Mouse (Mus musculus) intestine, embryonic 16.5 days (tissue): ENCODE data around the gene Sox15. TPM values are rescaled to one million over a fixed set of nuclear protein-coding genes. Genes with fewer than 3 reads are reported as not detected.

Experiments
- ATAC-seq: fragments of 200-750 bp; cut with Nextera tagmentation; 2 replicates; pipeline ENCODE4 v1.8.0; 2017; ENCODE audit warnings: moderate TSS enrichment, moderate library complexity
- H3K27ac ChIP-seq: fragments of 300-500 bp; sonication (generic); 2 replicates; pipeline ENCODE4 v1.5.1; 2014; ENCODE audit warnings: mild to moderate bottlenecking, low read length
- H3K27me3 ChIP-seq: fragments of 300-500 bp; sonication (generic); replicated peaks from 2 replicates; pipeline ENCODE4 v1.6.1; 2014; ENCODE audit warnings: low read length, control low read depth, mixed read lengths; ENCODE audit not compliant: control insufficient read depth, insufficient read depth
- H3K36me3 ChIP-seq: fragments of 300-500 bp; sonication (generic); 2 replicates; pipeline ENCODE4 v1.6.1; 2014; ENCODE audit warnings: low read length, control low read depth; ENCODE audit not compliant: control insufficient read depth, insufficient read depth
- H3K4me1 ChIP-seq: fragments of 300-500 bp; sonication (generic); 2 replicates; pipeline ENCODE4 v1.6.1; 2014; ENCODE audit warnings: low read length, control low read depth, mixed read lengths; ENCODE audit not compliant: control insufficient read depth, insufficient read depth
- H3K4me2 ChIP-seq: fragments of 300-500 bp; sonication (generic); 2 replicates; pipeline ENCODE4 v1.6.1; 2014; ENCODE audit warnings: low read depth, low read length, control low read depth
- H3K4me3 ChIP-seq: fragments of 300-500 bp; sonication (generic); 2 replicates; pipeline ENCODE4 v1.5.1; 2014; ENCODE audit warnings: mild to moderate bottlenecking, low read length
- H3K9ac ChIP-seq: fragments of 300-500 bp; sonication (generic); 2 replicates; pipeline ENCODE4 v1.6.1; 2014; ENCODE audit warnings: low read depth, low read length
- H3K9me3 ChIP-seq: fragments of 300-500 bp; sonication (generic); 2 replicates; pipeline ENCODE4 v1.6.1; 2016; ENCODE audit warnings: low read length, control low read depth; ENCODE audit not compliant: control insufficient read depth
- whole genome bisulfite sequencing: fragments of 180-500 bp; shearing (Covaris S2); extraction: QIAGEN DNeasy Blood & Tissue Kit; methylation state at CpG from one replicate; pipeline ENCODE4 v1.1.7; 2014; 5-methylcytosine and 5-hydroxymethylcytosine counted together
- polyA plus RNA-seq: library from polyadenylated mRNA; unstranded; fragments of >200 nt; fragmentation: Nextera tagmentation; extraction: Ambion mirVana; gene quantifications from 2 replicates; pipeline ENCODE4 v1.2.1, GENCODE M21; 2015

The Sox15 gene
- polyA plus RNA-seq, 1 experiment from 2014 or later, result not detected

- H3K27ac ChIP-seq, result peak overlapping the region; percentile 92; the same call in 1 of the 2 replicates
- WGBS, result 20% methylated on average over 12 of the region's 12 CpGs
- peak overlapping the region; percentile 90 for H3K4me2 ChIP-seq
- H3K9me3 ChIP-seq, result no peaks in the 10 kb centered on the region
- H3K27me3 ChIP-seq, result no peaks in the 10 kb centered on the region
- peak; percentile 45; the same call in 1 of the 2 replicates for ATAC-seq
- no peak overlapping the region for H3K4me3 ChIP-seq
- peak overlapping the region; percentile 4; the same call in 1 of the 2 replicates for H3K9ac ChIP-seq
- peaks cover 41% of the 10 kb centered on the region for H3K4me1 ChIP-seq
- H3K36me3 ChIP-seq, result peaks cover 4% of the 10 kb centered on the region; the same call in 1 of the 2 replicates
Measured at GRCm38 (mm10) chr11:69682840-69683533, 27.9 kb downstream of the Sox15 start.

- no peak overlapping the region for H3K4me2 ChIP-seq
- WGBS, result 75% methylated on average over 7 of the region's 7 CpGs
Measured at GRCm38 (mm10) chr11:69683576-69683975, 28.5 kb downstream of the Sox15 start.

GRCm38 (mm10) chr11:69684128-69684745 is 29.1 kb downstream of the Sox15 start:
- Histone ChIP-seq H3K9ac (peak overlapping the region; percentile 41; the same call in 1 of the 2 replicates), H3K4me1 (peaks cover 41% of the 10 kb centered on the region), H3K27ac (peak overlapping the region; percentile 70), H3K9me3 (no peaks in the 10 kb centered on the region), H3K4me2 (no peak overlapping the region), H3K27me3 (no peaks in the 10 kb centered on the region), H3K36me3 (no peaks in the 10 kb centered on the region), H3K4me3 (no peak overlapping the region)
- WGBS, result 79% methylated on average over 12 of the region's 12 CpGs
- peak; percentile 37 for ATAC-seq

More at GRCm38 (mm10) chr11:69683576-69683975, 28.5 kb downstream of the Sox15 start:
- Histone ChIP-seq H3K9me3 (no peaks in the 10 kb centered on the region), H3K27me3 (no peaks in the 10 kb centered on the region), H3K36me3 (no peaks in the 10 kb centered on the region), H3K27ac (peak overlapping the region; percentile 70), H3K9ac (peak overlapping the region; percentile 41; the same call in 1 of the 2 replicates), H3K4me3 (no peak overlapping the region), H3K4me1 (peaks cover 41% of the 10 kb centered on the region)
- no peak for ATAC-seq

GRCm38 (mm10) chr11:69684936-69685335 is 29.8 kb downstream of the Sox15 start:
- ATAC-seq, result no peak
- H3K4me2 ChIP-seq, result no peak overlapping the region
- peak overlapping the region; percentile 48 for H3K9ac ChIP-seq
- WGBS, result 89% methylated on average over 6 of the region's 6 CpGs
- H3K27ac ChIP-seq, result no peak overlapping the region
- H3K36me3 ChIP-seq, result no peaks in the 10 kb centered on the region
- peaks cover 41% of the 10 kb centered on the region for H3K4me1 ChIP-seq
- H3K27me3 ChIP-seq, result no peaks in the 10 kb centered on the region
- no peaks in the 10 kb centered on the region for H3K9me3 ChIP-seq
- H3K4me3 ChIP-seq, result no peak overlapping the region

- Histone ChIP-seq H3K27me3 (no peaks in the 10 kb centered on the region), H3K9me3 (no peaks in the 10 kb centered on the region), H3K4me2 (0 out of 2 replicates have a peak within 1 kb of the TSS, but pooled peaks have one; percentile 10), H3K4me3 (no peak within 1 kb of the TSS), H3K9ac (peak within 1 kb of the TSS; percentile 55), H3K36me3 (no peaks in the 10 kb centered on the region), H3K4me1 (peaks cover 36% of the 10 kb centered on the region), H3K27ac (peak within 1 kb of the TSS; percentile 43)
- no peak for ATAC-seq
- 62% methylated on average over 10 of the region's 10 CpGs for WGBS
Measured at GRCm38 (mm10) chr11:69685526-69686148, 30.5 kb downstream of the Sox15 start, which contains the start of gene Tnfsf13. TSS of gene Tnfsf13 (minus strand) at chr11:69685784.

GRCm38 (mm10) chr11:69686377-69686776 is 31.3 kb downstream of the Sox15 start:
- Histone ChIP-seq H3K27ac (peak overlapping the region; percentile 43), H3K4me2 (0 out of 2 replicates have a peak overlapping the region, but pooled peaks have one; percentile 10), H3K27me3 (no peaks in the 10 kb centered on the region), H3K4me1 (peaks cover 31% of the 10 kb centered on the region), H3K4me3 (no peak overlapping the region), H3K9ac (peak overlapping the region; percentile 36; the same call in 1 of the 2 replicates), H3K9me3 (no peaks in the 10 kb centered on the region), H3K36me3 (no peaks in the 10 kb centered on the region)
- WGBS, result 18% methylated on average over 4 of the region's 4 CpGs
- ATAC-seq, result no peak

GRCm38 (mm10) chr11:69687061-69687460 is 31.9 kb downstream of the Sox15 start:
- Histone ChIP-seq H3K9me3 (no peaks in the 10 kb centered on the region), H3K4me2 (no peak overlapping the region), H3K27ac (0 out of 2 replicates have a peak overlapping the region, but pooled peaks have one; percentile 43), H3K27me3 (no peaks in the 10 kb centered on the region), H3K4me1 (peaks cover 31% of the 10 kb centered on the region), H3K9ac (peak overlapping the region; percentile 36), H3K4me3 (no peak overlapping the region), H3K36me3 (no peaks in the 10 kb centered on the region)
- WGBS, result 52% methylated on average over 5 of the region's 5 CpGs
- ATAC-seq, result no peak

GRCm38 (mm10) chr11:69689891-69690290 is 34.8 kb downstream of the Sox15 start:
- Histone ChIP-seq H3K9me3 (no peaks in the 10 kb centered on the region), H3K36me3 (no peaks in the 10 kb centered on the region), H3K4me1 (peaks cover 24% of the 10 kb centered on the region), H3K9ac (no peak overlapping the region), H3K27me3 (no peaks in the 10 kb centered on the region), H3K4me2 (no peak overlapping the region), H3K4me3 (no peak overlapping the region), H3K27ac (no peak overlapping the region)
- no peak for ATAC-seq
- 92% methylated on average over 1 of the region's 1 CpGs for WGBS

GRCm38 (mm10) chr11:69692196-69692811 is 37.2 kb downstream of the Sox15 start:
- peaks cover 9% of the 10 kb centered on the region for H3K4me1 ChIP-seq
- H3K4me2 ChIP-seq, result no peak overlapping the region
- H3K4me3 ChIP-seq, result no peak overlapping the region
- no peaks in the 10 kb centered on the region for H3K27me3 ChIP-seq
- H3K9me3 ChIP-seq, result no peaks in the 10 kb centered on the region
- H3K36me3 ChIP-seq, result no peaks in the 10 kb centered on the region
- no peak overlapping the region for H3K27ac ChIP-seq
- WGBS, result 72% methylated on average over 9 of the region's 9 CpGs
- no peak for ATAC-seq
- no peak overlapping the region for H3K9ac ChIP-seq
